Mouse (Mus musculus): Measurements from ENCODE around the gene Scgb1b27. TPM values are rescaled to one million over a fixed set of nuclear protein-coding genes. Genes with fewer than 3 reads are reported as not detected.
"Not testable (repeated sequence)": the region's sequence is repeated elsewhere in the genome, so short reads cannot be mapped to it uniquely, and the experiment has no call there.

The Scgb1b27 gene
- not detected in 2 replicates for polyA plus RNA-seq (2015; fragmentation: Nextera tagmentation; extraction: Ambion mirVana)

DNA sequence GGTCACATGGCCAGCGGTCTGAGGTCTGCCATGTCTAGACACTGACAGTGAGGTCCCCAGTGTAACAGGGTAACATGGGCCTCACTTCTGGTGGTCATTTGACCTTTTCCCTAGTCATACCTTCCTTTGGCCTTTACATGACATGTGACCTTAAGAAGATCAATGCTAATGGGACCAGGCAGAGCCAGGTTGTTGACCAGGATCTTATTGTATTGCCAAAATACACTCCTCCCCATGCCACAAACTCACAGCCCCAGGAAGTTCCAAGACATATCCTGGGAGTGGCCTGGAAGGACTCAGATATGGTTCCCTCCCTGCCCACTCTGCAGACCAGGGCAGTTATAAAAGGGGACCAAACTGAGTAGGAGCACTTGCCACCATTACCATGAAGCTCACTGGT is at the start of gene Scgb1b27:
TSS of gene Scgb1b27 (plus strand) at position 301 of the 400 bp plus-strand sequence.
- H3K9ac ChIP-seq; ATAC-seq; H3K27me3 ChIP-seq; H3K4me3 ChIP-seq; H3K36me3 ChIP-seq (ENCODE audit: poor library complexity, severe bottlenecking); H3K4me1 ChIP-seq; H3K4me2 ChIP-seq; H3K27ac ChIP-seq: not testable (repeated sequence)
- peaks cover 67% of the 10 kb centered on the region for H3K9me3 ChIP-seq (replicated peaks)
- WGBS = 100% methylated on average over 1 of the region's 1 CpGs

DNA sequence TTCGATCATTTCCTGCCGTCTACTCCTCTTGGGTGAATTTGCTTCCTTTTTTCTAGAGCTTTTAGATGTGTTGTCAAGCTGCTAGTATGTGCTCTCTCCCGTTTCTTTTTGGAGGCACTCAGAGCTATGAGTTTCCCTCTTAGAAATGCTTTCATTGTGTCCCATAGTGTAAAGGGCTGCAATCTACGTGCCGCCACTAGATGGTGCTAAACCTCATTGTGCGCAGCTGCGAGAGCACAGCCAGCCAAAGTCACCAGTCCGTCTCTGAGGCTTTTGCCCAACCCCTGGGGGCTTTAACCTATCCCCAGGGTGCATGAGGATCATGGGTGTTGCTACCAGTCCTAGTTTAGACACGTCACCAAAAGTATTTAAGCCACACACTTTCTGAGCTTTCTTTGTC is 39.0 kb upstream of the Scgb1b27 start:
- not testable (repeated sequence) for H3K36me3 ChIP-seq (ENCODE audit: poor library complexity, severe bottlenecking); H3K27ac ChIP-seq; H3K4me3 ChIP-seq; H3K4me2 ChIP-seq; H3K4me1 ChIP-seq; H3K27me3 ChIP-seq; H3K9ac ChIP-seq; ATAC-seq
- H3K9me3 ChIP-seq (replicated peaks) = peaks cover 15% of the 10 kb centered on the region
- 34% methylated on average over 8 of the region's 9 CpGs for WGBS

DNA sequence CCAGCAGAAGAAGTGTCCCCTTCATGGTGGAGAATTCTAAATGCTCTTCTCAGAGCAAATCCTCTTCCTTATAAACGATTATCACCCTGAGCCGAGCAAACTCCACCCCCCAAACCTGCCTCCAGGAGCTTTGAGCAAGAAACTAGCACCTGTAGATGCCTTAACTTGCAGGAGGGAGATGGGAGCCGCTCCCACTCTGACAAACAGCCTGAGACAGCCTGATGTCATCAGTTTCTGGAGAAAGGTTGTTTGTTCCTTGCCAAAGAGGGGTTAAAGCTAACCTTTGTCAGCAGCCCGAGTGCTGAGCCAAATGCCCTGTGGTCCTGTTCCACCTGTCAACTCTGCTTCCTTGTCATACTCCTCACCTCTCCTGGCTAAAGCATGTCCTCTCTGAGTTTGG is 7.4 kb upstream of the Scgb1b27 start, which contains the start of gene Scgb2b27:
TSS of gene Scgb2b27 (minus strand) at position 101 of the 400 bp plus-strand sequence.
- Histone ChIP-seq H3K36me3 (ENCODE audit: poor library complexity, severe bottlenecking) (no peaks in the 10 kb centered on the region), H3K27me3 (no peaks in the 10 kb centered on the region), H3K9ac (no peak within 1 kb of the TSS), H3K9me3 (replicated peaks) (peaks cover 53% of the 10 kb centered on the region), H3K4me2 (no peak within 1 kb of the TSS), H3K27ac (no peak within 1 kb of the TSS), H3K4me1 (no peaks in the 10 kb centered on the region), H3K4me3 (no peak within 1 kb of the TSS)
- 73% methylated on average over 4 of the region's 4 CpGs for WGBS
- no peak for ATAC-seq

DNA sequence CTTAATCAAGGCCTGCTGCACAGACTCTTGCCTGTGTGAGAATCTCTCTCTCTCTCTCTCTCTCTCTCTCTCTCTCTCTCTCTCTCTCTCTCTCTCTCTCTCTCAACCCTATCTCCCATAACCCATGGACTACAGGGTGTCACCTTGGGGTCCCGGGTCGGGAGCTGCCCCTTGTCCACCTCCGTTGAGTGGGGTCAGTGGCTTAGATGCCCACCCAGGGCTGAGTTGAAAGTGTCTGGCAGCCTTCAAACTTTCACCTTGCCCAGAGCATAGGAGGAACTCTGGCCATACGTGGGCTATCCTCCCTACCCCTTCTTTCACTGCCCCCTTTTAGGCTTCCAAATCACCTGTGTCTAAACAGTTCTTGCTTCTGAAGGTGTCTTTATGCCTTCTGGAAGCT is 4.4 kb downstream of the Scgb1b27 start:
- H3K9me3 ChIP-seq (replicated peaks) = peaks cover 84% of the 10 kb centered on the region
- ATAC-seq = no peak
- 93% methylated on average over 4 of the region's 4 CpGs for WGBS
- no peaks in the 10 kb centered on the region for H3K27me3 ChIP-seq
- no peaks in the 10 kb centered on the region for H3K36me3 ChIP-seq (ENCODE audit: poor library complexity, severe bottlenecking)
- H3K4me1 ChIP-seq = no peaks in the 10 kb centered on the region
- no peak overlapping the region for H3K9ac ChIP-seq
- no peak overlapping the region for H3K4me3 ChIP-seq
- H3K4me2 ChIP-seq = no peak overlapping the region
- no peak overlapping the region for H3K27ac ChIP-seq

DNA sequence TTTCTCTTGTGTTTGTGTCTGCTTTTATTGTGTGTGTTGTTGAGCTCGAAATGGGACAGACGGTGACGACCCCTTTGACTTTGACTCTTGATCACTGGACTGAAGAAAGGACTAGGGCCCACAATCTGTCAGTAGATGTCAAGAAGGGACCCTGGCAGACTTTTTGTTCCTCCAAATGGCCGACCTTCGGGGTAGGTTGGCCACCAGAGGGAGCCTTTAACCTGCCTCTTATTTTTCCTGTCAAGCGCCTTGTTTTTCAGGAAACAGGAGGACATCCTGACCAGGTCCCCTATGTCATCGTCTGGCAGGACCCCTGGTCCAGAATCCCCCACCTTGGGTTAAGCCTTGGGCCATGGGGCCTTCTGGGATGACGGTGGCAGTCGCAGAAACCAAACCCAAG is 5.9 kb downstream of the Scgb1b27 start:
- H3K4me2 ChIP-seq; ATAC-seq; H3K27me3 ChIP-seq; H3K4me3 ChIP-seq; H3K9ac ChIP-seq; H3K4me1 ChIP-seq; H3K36me3 ChIP-seq (ENCODE audit: poor library complexity, severe bottlenecking); H3K27ac ChIP-seq: not testable (repeated sequence)
- peaks cover 83% of the 10 kb centered on the region for H3K9me3 ChIP-seq (replicated peaks)
- WGBS = 87% methylated on average over 9 of the region's 9 CpGs

DNA sequence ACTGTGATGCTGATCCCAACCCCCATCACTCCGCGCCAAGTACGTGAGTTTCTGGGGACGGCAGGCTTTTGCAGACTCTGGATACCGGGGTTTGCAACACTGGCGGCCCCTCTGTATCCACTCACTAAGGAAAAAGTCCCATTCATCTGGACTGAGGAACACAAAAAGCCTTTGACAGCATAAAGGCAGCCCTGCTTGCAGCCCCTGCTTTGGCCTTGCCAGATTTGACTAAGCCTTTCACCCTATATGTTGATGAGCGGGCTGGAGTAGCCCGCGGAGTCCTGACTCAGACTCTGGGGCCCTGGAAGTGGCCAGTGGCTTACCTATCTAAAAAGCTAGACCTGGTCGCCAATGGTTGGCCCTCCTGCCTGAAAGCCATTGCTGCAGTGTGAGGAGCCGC is 8.7 kb downstream of the Scgb1b27 start:
- no peak overlapping the region for H3K4me2 ChIP-seq

DNA sequence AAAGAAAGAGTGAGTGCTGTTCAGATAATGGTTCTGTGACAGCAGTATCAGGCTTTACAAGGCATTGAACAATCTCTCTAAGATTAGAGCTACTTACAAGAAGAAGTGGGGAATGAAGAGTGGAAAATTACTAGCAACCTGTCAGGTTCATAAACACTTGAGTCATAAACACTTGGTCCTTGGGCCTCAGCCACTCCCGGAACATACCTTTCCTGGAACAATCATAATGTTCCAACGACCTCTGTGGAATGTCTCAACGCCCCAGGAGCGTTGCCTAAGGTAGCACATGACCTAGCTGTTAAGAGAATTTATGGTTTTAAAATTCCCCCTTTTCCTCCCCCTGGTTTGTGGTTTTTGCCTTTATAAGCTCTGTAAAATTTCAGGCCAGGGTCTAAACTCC is 13.3 kb downstream of the Scgb1b27 start:
- H3K4me3 ChIP-seq; H3K36me3 ChIP-seq (ENCODE audit: poor library complexity, severe bottlenecking); H3K4me1 ChIP-seq; ATAC-seq; H3K27me3 ChIP-seq; H3K9ac ChIP-seq; H3K27ac ChIP-seq; H3K4me2 ChIP-seq: not testable (repeated sequence)
- 77% methylated on average over 3 of the region's 4 CpGs for WGBS
- H3K9me3 ChIP-seq (replicated peaks) = peaks cover 64% of the 10 kb centered on the region

More for the DNA sequence above, 8.7 kb downstream of the Scgb1b27 start:
- H3K9ac ChIP-seq = no peak overlapping the region
- no peak overlapping the region for H3K27ac ChIP-seq
- no peaks in the 10 kb centered on the region for H3K4me1 ChIP-seq
- no peaks in the 10 kb centered on the region for H3K27me3 ChIP-seq
- no peak overlapping the region for H3K4me3 ChIP-seq
- H3K9me3 ChIP-seq (replicated peaks) = peaks cover 80% of the 10 kb centered on the region
- no peaks in the 10 kb centered on the region for H3K36me3 ChIP-seq (ENCODE audit: poor library complexity, severe bottlenecking)
- 96% methylated on average over 11 of the region's 11 CpGs for WGBS
- ATAC-seq = no peak

DNA sequence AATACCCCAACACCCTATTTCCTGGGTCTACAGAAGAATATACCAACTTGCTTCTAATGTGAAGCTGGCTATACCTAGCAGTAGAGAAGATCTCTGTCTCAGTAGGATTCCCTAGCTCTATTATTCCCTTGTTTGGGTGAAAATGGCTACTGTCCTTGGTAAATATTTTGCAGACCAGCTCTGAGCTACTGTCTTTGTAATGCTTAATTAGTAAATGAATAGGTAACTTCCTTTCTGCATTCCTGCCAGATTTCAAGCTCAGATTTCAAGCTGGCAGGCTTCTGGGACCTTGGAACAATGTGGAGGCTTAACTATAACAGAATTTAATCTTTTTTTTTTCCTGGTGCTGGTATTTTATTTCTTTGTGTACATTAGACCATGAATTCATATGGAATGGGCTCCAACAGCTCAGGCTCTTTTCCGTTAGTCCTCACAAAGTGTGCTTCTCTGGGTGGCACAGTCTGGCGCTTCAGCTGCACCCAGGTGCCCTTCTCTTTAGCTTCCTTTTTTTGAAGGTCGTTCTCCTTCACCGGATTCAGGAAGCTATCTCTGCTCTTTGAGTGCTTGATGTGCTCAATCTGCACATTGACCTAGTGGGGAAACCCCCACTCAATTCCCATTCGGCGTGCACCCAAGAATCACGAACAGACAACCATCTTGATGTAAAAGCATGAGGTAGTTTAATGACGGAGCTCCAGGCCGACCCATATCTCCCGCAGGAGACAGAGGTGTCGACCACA is 15.0 kb downstream of the Scgb1b27 start:
- ATAC-seq; H3K27ac ChIP-seq; H3K4me2 ChIP-seq; H3K9ac ChIP-seq; H3K4me1 ChIP-seq; H3K27me3 ChIP-seq; H3K4me3 ChIP-seq; H3K36me3 ChIP-seq (ENCODE audit: poor library complexity, severe bottlenecking): not testable (repeated sequence)
- H3K9me3 ChIP-seq (replicated peaks) = peaks cover 63% of the 10 kb centered on the region
- WGBS = 92% methylated on average over 11 of the region's 11 CpGs

DNA sequence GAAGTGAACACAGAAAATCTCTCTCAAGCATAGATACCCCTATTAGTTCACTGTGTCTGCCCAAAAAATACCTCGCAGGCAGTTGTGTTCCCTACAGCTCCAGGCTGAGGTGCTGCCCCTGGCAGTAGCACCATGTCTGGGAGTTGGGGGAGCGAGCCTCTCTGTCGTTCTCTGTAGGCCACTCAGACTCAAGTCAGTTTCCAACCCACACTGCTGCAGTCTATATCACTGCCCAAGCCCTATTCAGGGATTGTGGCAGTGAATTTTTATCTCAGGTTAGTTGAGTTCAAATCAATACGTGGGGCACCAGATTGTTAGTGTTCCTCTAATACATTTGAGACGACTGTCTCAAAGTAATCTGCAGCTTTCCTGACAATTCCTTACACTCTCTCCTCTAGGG is 46.8 kb downstream of the Scgb1b27 start:
- not testable (repeated sequence) for H3K9me3 ChIP-seq (replicated peaks); H3K4me3 ChIP-seq; ATAC-seq; H3K36me3 ChIP-seq (ENCODE audit: poor library complexity, severe bottlenecking); H3K27me3 ChIP-seq; H3K27ac ChIP-seq; H3K4me1 ChIP-seq; H3K9ac ChIP-seq; H3K4me2 ChIP-seq
- 79% methylated on average over 5 of the region's 5 CpGs for WGBS

Other genes starting within 250 kb of the Scgb1b27 start
- gene Scgb2b26, start 76.4 kb upstream of the Scgb1b27 start, polyA plus RNA-seq (2015; fragmentation: Nextera tagmentation; extraction: Ambion mirVana) = not detected in 2 replicates
- gene Scgb2b27, start 7.5 kb upstream of the Scgb1b27 start, polyA plus RNA-seq (2015; fragmentation: Nextera tagmentation; extraction: Ambion mirVana) = not detected in 2 replicates
- not detected in 2 replicates for gene Scgb1b30, start 73.9 kb downstream of the Scgb1b27 start, polyA plus RNA-seq (2015; fragmentation: Nextera tagmentation; extraction: Ambion mirVana)
- gene Wtip, start 111.8 kb downstream of the Scgb1b27 start, polyA plus RNA-seq (2015; fragmentation: Nextera tagmentation; extraction: Ambion mirVana) = 3.0 and 4.1 TPM in 2 replicates
- gene Uba2, start 148.1 kb downstream of the Scgb1b27 start, polyA plus RNA-seq (2015; fragmentation: Nextera tagmentation; extraction: Ambion mirVana) = 222 and 242 TPM in 2 replicates
- gene Pdcd2l, start 175.2 kb downstream of the Scgb1b27 start, polyA plus RNA-seq (2015; fragmentation: Nextera tagmentation; extraction: Ambion mirVana) = 85.6 and 90.0 TPM in 2 replicates
- 216 and 230 TPM in 2 replicates for gene Gpi1, start 208.9 kb downstream of the Scgb1b27 start, polyA plus RNA-seq (2015; fragmentation: Nextera tagmentation; extraction: Ambion mirVana)
- not detected in 2 replicates for gene Gm6096, start 229.6 kb downstream of the Scgb1b27 start, polyA plus RNA-seq (2015; fragmentation: Nextera tagmentation; extraction: Ambion mirVana)